Mouse (Mus musculus) ovary, postnatal 14 days (tissue): ENCODE measurements around the gene Olfm4.
A peak's percentile ranks its signal among the peaks of the same experiment; 100 is the strongest.

ENCODE experiments used
- DNase-seq: peaks from one replicate; pipeline ENCODE4 v3.0.0; 2022; ENCODE audit warnings: low spot score

Gene Olfm4

GRCm38 (mm10) chr14:80029297-80030001 is 45.6 kb downstream of the Olfm4 start:
- DNase-seq: no peak

GRCm38 (mm10) chr14:80039645-80040272 is 55.9 kb downstream of the Olfm4 start:
- DNase-seq: peak; percentile 31

GRCm38 (mm10) chr14:80046104-80046734 is 62.3 kb downstream of the Olfm4 start:
- no peak for DNase-seq

GRCm38 (mm10) chr14:80047368-80048101 is 63.7 kb downstream of the Olfm4 start:
- DNase-seq: no peak

- DNase-seq: no peak
Measured at GRCm38 (mm10) chr14:80055725-80056124, 71.8 kb downstream of the Olfm4 start.

- DNase-seq: no peak
Measured at GRCm38 (mm10) chr14:80061686-80062085, 77.8 kb downstream of the Olfm4 start.

GRCm38 (mm10) chr14:80062896-80063295 is 79.0 kb downstream of the Olfm4 start:
- DNase-seq: no peak

- DNase-seq: no peak
Measured at GRCm38 (mm10) chr14:80070580-80070979, 86.7 kb downstream of the Olfm4 start.
